Mouse (Mus musculus): Measurements from ENCODE around the gene Olfr58.

DNA sequence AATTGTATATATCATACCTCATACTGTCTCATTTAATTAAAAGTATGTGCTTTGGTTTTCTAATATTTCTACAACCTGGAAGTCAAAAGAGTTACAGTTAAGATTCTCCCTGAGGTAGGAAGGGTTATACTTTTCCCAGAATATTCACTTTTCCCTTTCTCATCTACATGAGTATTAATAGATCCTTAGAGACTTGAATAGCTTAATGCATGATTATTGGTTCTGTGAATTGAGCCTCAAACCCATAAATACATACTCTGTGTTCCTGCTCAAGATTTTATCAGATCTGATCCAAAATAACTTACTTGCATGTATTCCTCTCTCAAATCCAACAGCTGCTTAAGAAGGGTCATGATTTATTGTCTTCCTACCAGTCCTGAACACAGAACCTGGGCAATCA is at the start of gene Olfr58:
- TF ChIP-seq CTCF (IDR thresholded peaks at IDR 0.05; ENCODE audit: insufficient read depth, low read length) = no peak
- TF ChIP-seq POLR2A (IDR thresholded peaks at IDR 0.05; ENCODE audit: borderline replicate concordance, extremely low read depth, low read depth, low read length) = no peak

Data from lung, adult 2 months (tissue).